Mouse (Mus musculus): Measurements from ENCODE around the gene Arntl2.
"Not testable (repeated sequence)": the region's sequence is repeated elsewhere in the genome, so short reads cannot be mapped to it uniquely, and the experiment has no call there.

Gene Arntl2

GRCm38 (mm10) chr6:146848281-146848680 lies 52.4 kb downstream of the Arntl2 start:
- DNase-seq (ENCODE audit: low read depth) = no peak

- DNase-seq (ENCODE audit: low read depth) = no peak
Observed at GRCm38 (mm10) chr6:146850050-146850449, 54.2 kb downstream of the Arntl2 start, which contains the start of gene Smco2. Smco2 (plus strand) TSS chr6:146850104.

GRCm38 (mm10) chr6:146851916-146852315 lies 56.1 kb downstream of the Arntl2 start:
- no peak for DNase-seq (ENCODE audit: low read depth)

- DNase-seq (ENCODE audit: low read depth) = no peak
Observed at GRCm38 (mm10) chr6:146852739-146853138, 56.9 kb downstream of the Arntl2 start.

- DNase-seq (ENCODE audit: low read depth) = no peak
Observed at GRCm38 (mm10) chr6:146855185-146855584, 59.3 kb downstream of the Arntl2 start.

- no peak for DNase-seq (ENCODE audit: low read depth)
Observed at GRCm38 (mm10) chr6:146857386-146857785, 61.5 kb downstream of the Arntl2 start.

- DNase-seq (ENCODE audit: low read depth) = no peak
Observed at GRCm38 (mm10) chr6:146863154-146863553, 67.3 kb downstream of the Arntl2 start.

- not testable (repeated sequence) for DNase-seq (ENCODE audit: low read depth)
Observed at GRCm38 (mm10) chr6:146864370-146864769, 68.5 kb downstream of the Arntl2 start.

GRCm38 (mm10) chr6:146865701-146866100 lies 69.8 kb downstream of the Arntl2 start:
- peak; percentile 44 for DNase-seq (ENCODE audit: low read depth)

GRCm38 (mm10) chr6:146871975-146872374 lies 76.1 kb downstream of the Arntl2 start:
- DNase-seq (ENCODE audit: low read depth) = no peak

GRCm38 (mm10) chr6:146874415-146874814 lies 78.6 kb downstream of the Arntl2 start:
- DNase-seq (ENCODE audit: low read depth) = no peak

- DNase-seq (ENCODE audit: low read depth) = no peak
Observed at GRCm38 (mm10) chr6:146876820-146877219, 81.0 kb downstream of the Arntl2 start.

GRCm38 (mm10) chr6:146877425-146878045 lies 81.7 kb downstream of the Arntl2 start:
- DNase-seq (ENCODE audit: low read depth) = no peak

GRCm38 (mm10) chr6:146878926-146879325 lies 83.1 kb downstream of the Arntl2 start:
- no peak for DNase-seq (ENCODE audit: low read depth)

GRCm38 (mm10) chr6:146879856-146880255 lies 84.0 kb downstream of the Arntl2 start:
- DNase-seq (ENCODE audit: low read depth) = no peak

- DNase-seq (ENCODE audit: low read depth) = peak; percentile 12
Observed at GRCm38 (mm10) chr6:146880296-146880695, 84.4 kb downstream of the Arntl2 start.

GRCm38 (mm10) chr6:146881896-146882770 lies 86.3 kb downstream of the Arntl2 start:
- DNase-seq (ENCODE audit: low read depth) = no peak
